ENCODE assay signal across 10 mouse cellular contexts in genomic region chr12:118111896-118112295, GRCm38 (mm10).
"Had no signal": no experiment of that assay in that cellular context is flagged by ENCODE, and none has a peak within 500 bp of the region (broad histone marks: within the 10 kb centered on the region; RNA-seq: fewer than 3 reads in every experiment).

No protein-coding gene starts in this region.

- H3K4me1 ChIP-seq: intestine, embryonic 15.5 days; limb, embryonic 15.5 days; liver, embryonic 12.5 days; midbrain, embryonic 13.5 days; neural tube, embryonic 15.5 days had no signal

- DNase-seq: thymus, postnatal 4 days had no signal

- H3K27ac ChIP-seq: intestine, embryonic 15.5 days; kidney, postnatal 0 days; left cerebral cortex, adult 2 months; limb, embryonic 15.5 days; liver, embryonic 12.5 days; midbrain, embryonic 13.5 days; neural tube, embryonic 15.5 days; stomach, postnatal 0 days had no signal

- H3K9ac ChIP-seq: intestine, embryonic 15.5 days; limb, embryonic 15.5 days; liver, embryonic 12.5 days; midbrain, embryonic 13.5 days; neural tube, embryonic 15.5 days had no signal

- H3K4me3 ChIP-seq: intestine, embryonic 15.5 days; left cerebral cortex, adult 2 months; limb, embryonic 15.5 days; liver, embryonic 12.5 days; midbrain, embryonic 13.5 days; myocyte; neural tube, embryonic 15.5 days had no signal

- ATAC-seq: intestine, embryonic 15.5 days; liver, embryonic 12.5 days; midbrain, embryonic 13.5 days had no signal

- H3K27me3 ChIP-seq: intestine, embryonic 15.5 days; limb, embryonic 15.5 days; liver, embryonic 12.5 days; midbrain, embryonic 13.5 days had no signal

- H3K9me3 ChIP-seq: intestine, embryonic 15.5 days; limb, embryonic 15.5 days; liver, embryonic 12.5 days; midbrain, embryonic 13.5 days; neural tube, embryonic 15.5 days had no signal

- H3K36me3 ChIP-seq: intestine, embryonic 15.5 days; limb, embryonic 15.5 days; liver, embryonic 12.5 days; midbrain, embryonic 13.5 days; neural tube, embryonic 15.5 days had no signal

- H3K4me2 ChIP-seq: intestine, embryonic 15.5 days; limb, embryonic 15.5 days; liver, embryonic 12.5 days; midbrain, embryonic 13.5 days; neural tube, embryonic 15.5 days had no signal
